Mouse (Mus musculus): ENCODE data around the gene Tbc1d32.

- TF ChIP-seq CTCF (IDR thresholded peaks at IDR 0.05; ENCODE audit: control insufficient read depth, insufficient read depth, low read length) (no peak), POLR2A (IDR thresholded peaks at IDR 0.05; ENCODE audit: borderline replicate concordance, control insufficient read depth, low read depth, low read length) (no peak)
These were observed 91.3 kb downstream of the Tbc1d32 start for GRCm38 (mm10) chr10:56137191-56137590.
